Mouse (Mus musculus) hindbrain, embryonic 12.5 days (tissue): Measurements from ENCODE around the gene Abhd12. TPM values are rescaled to one million over a fixed set of nuclear protein-coding genes. Genes with fewer than 3 reads are reported as not detected.
"Not testable (repeated sequence)": the region's sequence is repeated elsewhere in the genome, so short reads cannot be mapped to it uniquely, and the experiment has no call there.

ENCODE experiments used
- ATAC-seq: fragments of 200-750 bp; cut with Nextera tagmentation; 2 replicates; pipeline ENCODE4 v1.8.0; 2017; ENCODE audit warnings: moderate TSS enrichment; ENCODE audit not compliant: low FRiP score
- H3K27ac ChIP-seq: fragments of 300-500 bp; sonication (generic); 2 replicates; pipeline ENCODE4 v1.5.1; 2016; ENCODE audit warnings: mild to moderate bottlenecking
- H3K27me3 ChIP-seq: fragments of 300-500 bp; sonication (generic); 2 replicates; pipeline ENCODE4 v1.6.1; 2016; ENCODE audit warnings: mild to moderate bottlenecking
- H3K36me3 ChIP-seq: fragments of 300-500 bp; sonication (generic); 2 replicates; pipeline ENCODE4 v1.6.1; 2016; ENCODE audit warnings: mild to moderate bottlenecking
- H3K4me1 ChIP-seq: fragments of 300-500 bp; sonication (generic); 2 replicates; pipeline ENCODE4 v1.6.1; 2016
- H3K4me2 ChIP-seq: fragments of 300-500 bp; sonication (generic); replicated peaks from 2 replicates; pipeline ENCODE4 v1.6.1; 2016; ENCODE audit warnings: mild to moderate bottlenecking
- H3K4me3 ChIP-seq: fragments of 300-500 bp; sonication (generic); 2 replicates; pipeline ENCODE4 v1.5.1; 2016; ENCODE audit warnings: mild to moderate bottlenecking
- H3K9ac ChIP-seq: fragments of 300-500 bp; sonication (generic); 2 replicates; pipeline ENCODE4 v1.6.1; 2016; ENCODE audit warnings: mild to moderate bottlenecking, moderate library complexity
- H3K9me3 ChIP-seq: fragments of 300-500 bp; sonication (generic); replicated peaks from 2 replicates; pipeline ENCODE4 v1.6.1; 2016; ENCODE audit warnings: mild to moderate bottlenecking
- WGBS: fragments of 180-500 bp; shearing (Covaris S2); methylation state at CpG from one replicate; pipeline ENCODE4 v1.1.7; 2016; 5-methylcytosine and 5-hydroxymethylcytosine counted together
- polyA plus RNA-seq: library from polyadenylated mRNA; unstranded; fragments of >200 nt; fragmentation: Nextera tagmentation; extraction: Ambion mirVana; gene quantifications from 2 replicates; pipeline ENCODE4 v1.2.1, GENCODE M21; 2016

Abhd12 gene
- polyA plus RNA-seq, 1 experiment from 2014 or later, result 74.1 TPM

DNA sequence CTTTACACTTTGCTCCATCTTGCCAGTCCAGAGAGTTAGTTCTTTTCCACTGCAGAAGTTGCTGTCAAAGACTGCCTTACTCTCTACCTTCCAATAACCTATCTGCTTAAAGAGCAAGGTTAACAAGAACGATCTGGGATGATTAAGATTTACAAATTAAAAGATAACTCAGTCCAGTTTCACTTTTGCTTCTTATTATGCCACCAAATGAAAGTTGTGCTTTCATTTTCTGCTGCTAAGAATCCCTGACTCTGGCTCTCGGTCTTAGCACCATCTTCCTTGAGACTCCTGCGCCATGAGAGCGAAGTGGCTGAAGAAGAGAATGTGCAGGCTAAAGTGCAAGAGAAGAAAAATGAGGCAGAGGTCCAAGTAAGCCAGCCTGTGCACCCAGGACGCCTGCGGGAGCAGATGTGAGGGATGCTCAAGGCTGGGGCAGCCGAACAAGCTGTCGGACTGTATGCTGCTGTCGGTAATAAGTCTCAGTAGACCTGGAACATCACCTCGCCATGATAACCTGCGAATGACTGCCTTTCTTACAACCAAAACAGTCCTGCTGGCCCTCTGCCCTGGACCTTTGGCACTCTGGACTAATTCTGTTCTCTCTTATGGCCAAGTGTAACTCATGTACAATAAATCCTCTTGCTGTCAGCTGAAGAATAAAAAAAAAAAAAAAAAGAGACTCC lies 22.6 kb upstream of the Abhd12 start:
- peaks cover 38% of the 10 kb centered on the region for H3K36me3 ChIP-seq
- H3K9ac ChIP-seq, result no peak overlapping the region
- H3K4me2 ChIP-seq, result no peak overlapping the region
- no peak overlapping the region for H3K27ac ChIP-seq
- no peaks in the 10 kb centered on the region for H3K4me1 ChIP-seq
- H3K4me3 ChIP-seq, result no peak overlapping the region
- H3K27me3 ChIP-seq, result no peaks in the 10 kb centered on the region
- no peak for ATAC-seq
- WGBS, result 95% methylated on average over 11 of the region's 11 CpGs
- no peaks in the 10 kb centered on the region for H3K9me3 ChIP-seq

DNA sequence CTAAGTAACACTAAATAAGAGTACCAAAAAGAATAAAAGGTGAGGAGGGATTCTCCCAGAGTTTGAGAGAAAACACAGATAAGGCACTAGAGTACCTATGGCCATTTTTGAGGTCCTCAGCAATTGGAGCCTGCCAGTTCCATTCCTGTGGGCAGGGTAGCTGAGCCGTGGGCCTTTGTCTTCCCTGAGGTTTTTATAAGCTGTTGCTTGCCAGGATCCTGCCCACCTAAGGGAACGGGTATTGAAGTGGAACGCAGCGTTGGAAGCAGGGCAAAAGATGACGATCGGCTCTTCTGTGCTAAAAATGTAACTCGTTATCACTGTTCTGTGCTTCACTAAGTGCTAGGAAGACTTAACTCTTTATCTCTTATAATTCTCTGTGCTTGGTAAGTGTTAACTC lies 19.0 kb upstream of the Abhd12 start:
- Histone ChIP-seq H3K27me3 (no peaks in the 10 kb centered on the region), H3K4me2 (no peak overlapping the region), H3K27ac (no peak overlapping the region), H3K9me3 (no peaks in the 10 kb centered on the region), H3K9ac (no peak overlapping the region), H3K4me3 (no peak overlapping the region), H3K36me3 (peaks cover 30% of the 10 kb centered on the region), H3K4me1 (no peaks in the 10 kb centered on the region)
- WGBS, result 90% methylated on average over 7 of the region's 7 CpGs
- ATAC-seq, result no peak

DNA sequence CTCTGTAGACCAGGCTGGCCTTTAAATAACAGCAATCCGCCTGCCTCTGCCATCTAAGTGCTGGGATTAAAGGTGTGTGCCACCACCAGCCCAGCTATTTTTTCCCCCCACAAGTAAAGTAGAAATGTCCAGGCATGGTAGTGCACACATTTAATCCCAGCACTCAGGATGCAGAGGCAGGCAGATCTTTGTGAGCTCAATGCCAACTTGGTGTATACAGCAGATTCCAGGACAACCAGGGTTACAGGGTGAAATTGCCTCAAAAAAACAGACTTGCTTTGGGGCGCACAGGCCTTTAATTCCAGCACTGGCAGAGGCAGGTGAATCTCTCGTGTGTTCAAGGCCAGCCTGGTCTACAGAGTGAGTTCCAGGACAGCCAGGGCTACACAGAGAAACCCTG lies 18.5 kb upstream of the Abhd12 start:
- Histone ChIP-seq H3K9ac (no peak overlapping the region), H3K27me3 (no peaks in the 10 kb centered on the region), H3K4me2 (no peak overlapping the region), H3K27ac (no peak overlapping the region), H3K9me3 (no peaks in the 10 kb centered on the region), H3K36me3 (peaks cover 28% of the 10 kb centered on the region), H3K4me1 (no peaks in the 10 kb centered on the region), H3K4me3 (no peak overlapping the region)
- 84% methylated on average over 3 of the region's 3 CpGs for WGBS
- no peak for ATAC-seq

DNA sequence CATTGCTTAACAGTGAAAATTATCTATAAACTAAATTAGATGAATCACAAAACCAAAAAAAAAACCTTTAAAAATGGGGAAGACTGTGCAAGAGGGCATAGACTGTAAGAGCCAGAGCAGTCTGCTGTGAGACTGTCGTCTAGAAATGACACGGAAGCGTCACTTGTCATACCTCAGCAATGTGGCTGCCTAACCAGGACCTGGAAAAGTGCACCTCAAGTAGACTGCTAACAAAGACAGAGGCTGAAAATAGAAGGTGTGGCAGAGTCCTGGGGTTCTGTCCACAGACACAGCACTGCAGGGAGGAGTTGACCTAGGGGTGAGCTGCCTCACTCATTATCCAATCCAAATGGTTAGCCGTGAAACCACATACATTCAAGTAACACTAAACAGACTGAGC lies 17.6 kb upstream of the Abhd12 start:
- Histone ChIP-seq H3K36me3 (peaks cover 28% of the 10 kb centered on the region), H3K27ac (no peak overlapping the region), H3K4me3 (no peak overlapping the region), H3K27me3 (no peaks in the 10 kb centered on the region), H3K4me2 (no peak overlapping the region), H3K9me3 (no peaks in the 10 kb centered on the region), H3K4me1 (no peaks in the 10 kb centered on the region), H3K9ac (no peak overlapping the region)
- 94% methylated on average over 4 of the region's 4 CpGs for WGBS
- ATAC-seq, result no peak

DNA sequence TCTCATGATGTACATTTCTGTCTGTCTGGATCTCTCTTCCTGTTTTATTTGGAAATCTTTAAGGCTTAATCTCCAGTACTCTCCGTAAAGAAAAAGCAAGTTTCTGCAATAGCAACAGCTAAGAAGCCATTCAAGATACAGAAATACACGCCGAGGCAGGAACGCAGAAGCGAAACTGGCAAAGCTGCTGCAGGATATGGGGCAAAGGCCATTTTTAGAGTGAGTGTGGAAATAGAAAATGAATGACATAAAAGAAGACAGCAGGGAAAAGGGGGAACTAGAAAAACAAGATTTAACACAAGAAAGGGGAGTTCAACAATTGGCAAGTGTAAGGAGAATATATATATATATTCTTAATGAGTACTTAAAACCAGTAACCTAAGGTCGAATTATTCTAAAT lies 17.2 kb upstream of the Abhd12 start:
- 95% methylated on average over 6 of the region's 6 CpGs for WGBS
- no peak overlapping the region for H3K9ac ChIP-seq
- peaks cover 29% of the 10 kb centered on the region for H3K36me3 ChIP-seq
- no peaks in the 10 kb centered on the region for H3K9me3 ChIP-seq
- H3K4me1 ChIP-seq, result no peaks in the 10 kb centered on the region
- no peak overlapping the region for H3K27ac ChIP-seq
- H3K4me3 ChIP-seq, result no peak overlapping the region
- no peak overlapping the region for H3K4me2 ChIP-seq
- no peak for ATAC-seq
- no peaks in the 10 kb centered on the region for H3K27me3 ChIP-seq

DNA sequence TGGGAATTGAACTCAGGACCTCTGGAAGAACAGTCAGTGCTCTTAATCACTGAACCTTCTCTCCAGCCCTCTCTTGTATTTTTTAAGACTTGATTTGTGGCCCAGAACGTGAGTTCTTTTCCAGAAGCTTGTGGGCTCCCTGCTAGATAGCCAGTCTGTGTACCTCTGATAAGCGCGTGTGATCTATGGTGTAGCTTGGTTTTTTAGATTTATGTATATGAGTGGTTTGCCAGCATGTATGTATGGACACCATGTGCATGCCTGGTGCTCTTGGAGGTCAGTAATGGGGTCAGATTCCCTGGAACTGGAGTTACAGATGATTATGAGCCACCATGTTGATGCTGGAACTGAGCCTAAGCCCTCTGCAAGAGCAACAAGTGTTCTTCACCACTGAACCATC lies 16.0 kb upstream of the Abhd12 start:
- H3K36me3 ChIP-seq, result peaks cover 27% of the 10 kb centered on the region
- no peak for ATAC-seq

DNA sequence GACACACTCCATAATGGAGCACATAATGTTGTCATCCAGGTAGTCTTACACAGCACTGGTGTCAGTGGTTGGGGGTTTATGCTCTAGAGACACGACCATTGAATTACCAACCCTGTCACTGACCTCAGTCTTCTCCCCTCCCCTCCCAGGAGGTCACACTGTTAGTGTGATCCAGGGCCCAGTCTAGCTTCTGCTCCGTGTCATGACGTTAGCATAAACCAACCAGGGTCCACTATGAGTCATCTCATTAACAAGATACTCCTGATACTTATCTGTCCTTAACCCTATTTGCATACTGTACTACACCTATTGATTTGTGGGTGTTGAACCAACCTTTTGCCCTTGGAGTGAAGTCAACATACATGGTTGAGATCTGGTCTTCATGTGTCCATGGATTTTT lies 14.2 kb upstream of the Abhd12 start:
- Histone ChIP-seq H3K4me3 (no peak overlapping the region), H3K27ac (no peak overlapping the region), H3K27me3 (no peaks in the 10 kb centered on the region), H3K9ac (no peak overlapping the region), H3K36me3 (peaks cover 25% of the 10 kb centered on the region), H3K4me1 (no peaks in the 10 kb centered on the region), H3K9me3 (no peaks in the 10 kb centered on the region), H3K4me2 (no peak overlapping the region)
- no peak for ATAC-seq
- 90% methylated on average over 3 of the region's 3 CpGs for WGBS

More for the DNA sequence above, 16.0 kb upstream of the Abhd12 start:
- H3K9me3 ChIP-seq, result no peaks in the 10 kb centered on the region
- WGBS, result 93% methylated on average over 3 of the region's 3 CpGs
- no peaks in the 10 kb centered on the region for H3K27me3 ChIP-seq
- H3K27ac ChIP-seq, result no peak overlapping the region
- H3K4me2 ChIP-seq, result no peak overlapping the region
- H3K4me3 ChIP-seq, result no peak overlapping the region
- H3K4me1 ChIP-seq, result no peaks in the 10 kb centered on the region
- no peak overlapping the region for H3K9ac ChIP-seq

DNA sequence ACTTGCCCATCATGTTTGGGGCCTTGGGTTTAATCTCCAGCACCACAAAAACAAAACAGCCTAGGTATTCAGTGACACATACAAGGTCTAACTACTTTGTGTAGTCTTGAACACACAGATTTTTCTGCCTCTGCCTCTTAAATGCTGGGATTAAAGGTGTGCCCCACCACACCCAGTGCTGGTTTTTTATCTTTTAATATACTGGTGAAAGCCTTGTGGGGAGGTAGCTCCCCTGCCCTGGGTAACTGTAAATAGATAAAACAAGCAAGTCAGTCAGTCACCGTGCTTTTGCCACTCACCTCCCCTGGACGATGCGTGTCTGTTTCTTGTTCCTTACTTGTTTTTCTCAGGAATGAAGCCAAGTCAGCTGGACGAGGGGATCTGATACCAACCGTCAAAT lies 11.2 kb upstream of the Abhd12 start:
- Histone ChIP-seq H3K27ac (no peak overlapping the region), H3K4me1 (no peaks in the 10 kb centered on the region), H3K4me2 (no peak overlapping the region), H3K9me3 (no peaks in the 10 kb centered on the region), H3K9ac (no peak overlapping the region), H3K27me3 (no peaks in the 10 kb centered on the region), H3K4me3 (no peak overlapping the region), H3K36me3 (peaks cover 15% of the 10 kb centered on the region)
- no peak for ATAC-seq
- 93% methylated on average over 5 of the region's 5 CpGs for WGBS

DNA sequence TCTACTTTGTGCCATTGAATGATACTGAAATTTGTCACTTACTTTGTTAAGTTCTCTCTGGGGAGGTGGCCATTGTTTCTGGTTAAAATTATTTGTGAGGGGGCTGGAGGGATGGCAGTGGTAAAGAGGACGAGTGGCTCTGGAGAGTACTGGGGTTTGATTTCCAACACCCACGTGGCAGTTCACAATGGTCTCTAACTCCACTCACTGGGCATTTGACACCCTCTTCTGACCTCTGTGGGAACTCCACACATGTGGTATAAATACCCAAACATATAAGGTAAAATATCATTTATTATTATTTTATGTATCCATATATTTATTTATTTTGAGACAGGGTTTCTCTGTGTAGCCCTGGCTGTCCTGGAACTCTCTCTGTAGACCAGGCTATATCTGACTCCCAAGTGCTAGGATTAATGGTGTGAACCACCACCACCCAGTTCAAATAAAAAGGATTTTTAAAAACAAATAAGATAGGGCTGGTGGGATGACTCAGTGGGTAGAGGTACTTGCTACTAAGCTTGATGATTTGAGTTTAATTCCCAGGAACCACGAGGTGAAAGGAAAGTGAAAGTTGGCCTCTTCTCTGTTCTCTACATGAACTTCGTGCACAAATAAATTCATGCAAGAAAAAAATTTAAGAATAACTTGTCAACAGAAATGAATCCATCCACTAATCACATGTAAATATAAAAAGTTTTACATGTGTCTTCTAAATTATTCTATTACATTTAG lies 10.4 kb upstream of the Abhd12 start:
- Histone ChIP-seq H3K4me3 (no peak overlapping the region), H3K27ac (no peak overlapping the region), H3K4me1 (peaks cover 6% of the 10 kb centered on the region; the same call in 1 of the 2 replicates), H3K4me2 (no peak overlapping the region), H3K9ac (no peak overlapping the region), H3K36me3 (peaks cover 15% of the 10 kb centered on the region), H3K27me3 (no peaks in the 10 kb centered on the region), H3K9me3 (no peaks in the 10 kb centered on the region)
- ATAC-seq, result no peak
- 81% methylated on average over 4 of the region's 4 CpGs for WGBS

DNA sequence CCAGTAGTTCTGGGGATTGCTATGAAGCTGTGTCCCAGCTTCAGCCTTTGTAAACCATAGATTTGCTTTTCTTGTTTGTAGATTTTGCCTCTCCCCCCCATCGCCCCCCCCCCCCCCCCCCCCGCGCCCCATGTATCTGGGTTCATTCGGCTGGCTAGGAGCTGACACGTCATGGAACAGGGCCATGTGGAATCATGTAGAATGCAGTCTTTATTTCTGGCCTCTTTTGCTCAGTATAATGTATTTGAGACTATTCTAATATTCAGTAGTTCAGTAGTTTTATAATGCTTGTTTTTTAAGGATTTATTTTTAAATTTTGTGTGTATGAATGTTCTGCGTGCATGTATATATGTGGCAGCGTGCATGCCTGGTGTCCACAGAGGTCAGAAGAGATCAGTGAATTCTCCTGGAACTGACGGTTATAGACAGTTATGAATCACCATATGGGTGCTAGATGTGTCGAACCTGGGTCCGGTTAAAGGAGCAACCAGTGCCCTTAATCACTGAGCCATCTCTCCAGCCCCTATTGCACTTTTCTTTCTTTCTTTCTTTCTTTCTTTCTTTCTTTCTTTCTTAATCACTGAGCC lies 5.8 kb upstream of the Abhd12 start:
- Histone ChIP-seq H3K27me3 (no peaks in the 10 kb centered on the region), H3K4me3 (peak overlapping the region; percentile 68), H3K4me2 (peak overlapping the region; percentile 60), H3K4me1 (peaks cover 6% of the 10 kb centered on the region; the same call in 1 of the 2 replicates), H3K36me3 (no peaks in the 10 kb centered on the region), H3K27ac (no peak overlapping the region), H3K9ac (peak overlapping the region; percentile 67), H3K9me3 (no peaks in the 10 kb centered on the region)
- peak; percentile 23; the same call in 1 of the 2 replicates for ATAC-seq
- WGBS, result 42% methylated on average over 8 of the region's 10 CpGs

DNA sequence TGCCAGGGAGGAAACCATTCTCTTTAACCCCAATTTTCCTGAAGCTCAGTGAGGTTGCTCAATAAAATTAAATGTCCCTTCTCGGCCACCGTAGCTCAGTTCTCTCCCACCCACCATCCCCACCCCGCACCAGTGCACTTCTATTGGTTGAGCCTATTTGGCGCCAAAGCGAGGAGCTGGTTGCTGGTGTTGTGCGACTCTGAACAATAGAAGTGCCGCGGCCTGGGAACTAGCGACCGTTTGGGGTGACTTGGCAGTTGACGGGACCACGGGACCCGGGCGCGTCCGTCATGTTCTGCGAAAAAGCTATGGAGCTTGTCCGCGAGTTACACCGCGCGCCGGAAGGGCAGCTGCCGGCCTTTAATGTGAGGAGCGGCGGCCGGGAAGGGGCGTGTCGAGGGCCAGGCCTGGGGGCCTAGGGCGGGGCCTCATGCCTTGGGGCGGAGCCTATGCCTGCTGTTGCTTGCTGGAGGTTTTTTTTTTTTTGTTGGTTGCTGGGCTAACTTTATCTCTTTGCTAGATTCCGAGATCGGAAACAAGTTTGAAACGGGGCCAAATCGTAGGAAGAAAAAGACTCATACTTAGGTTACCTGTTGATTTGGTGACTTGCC lies 5.0 kb upstream of the Abhd12 start:
- peak overlapping the region; percentile 60 for H3K4me2 ChIP-seq
- under 1% methylated on average over 35 of the region's 35 CpGs for WGBS
- no peaks in the 10 kb centered on the region for H3K36me3 ChIP-seq
- peak; percentile 93 for ATAC-seq
- no peaks in the 10 kb centered on the region for H3K27me3 ChIP-seq
- peaks cover 6% of the 10 kb centered on the region; the same call in 1 of the 2 replicates for H3K4me1 ChIP-seq
- peak overlapping the region; percentile 79 for H3K27ac ChIP-seq
- peak overlapping the region; percentile 68 for H3K4me3 ChIP-seq
- H3K9me3 ChIP-seq, result no peaks in the 10 kb centered on the region
- peak overlapping the region; percentile 67 for H3K9ac ChIP-seq

DNA sequence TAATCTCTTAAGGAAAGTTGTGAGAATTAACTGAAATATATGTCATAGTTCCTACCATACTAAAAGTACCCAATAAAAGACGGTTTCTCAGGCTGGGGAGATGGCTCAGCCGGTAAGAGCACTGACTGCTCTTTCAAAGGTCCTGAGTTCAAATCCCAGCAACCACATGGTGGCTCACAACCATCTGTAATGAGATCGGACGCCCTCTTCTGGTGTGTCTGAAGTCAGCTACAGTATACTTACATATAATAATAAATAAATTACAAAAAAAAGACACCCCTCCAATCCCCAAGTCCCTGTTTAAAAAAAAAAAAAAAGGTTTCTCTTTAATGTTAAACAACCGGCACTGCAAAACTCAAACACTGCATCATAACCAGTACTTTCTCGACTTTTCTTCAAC lies 4.3 kb upstream of the Abhd12 start:
- not testable (repeated sequence) for H3K36me3 ChIP-seq, H3K9ac ChIP-seq, H3K27ac ChIP-seq, ATAC-seq, H3K9me3 ChIP-seq, H3K27me3 ChIP-seq, H3K4me1 ChIP-seq
- Histone ChIP-seq H3K4me3 (peak overlapping the region; percentile 68; the same call in 1 of the 2 replicates), H3K4me2 (peak overlapping the region; percentile 60)
- 52% methylated on average over 6 of the region's 6 CpGs for WGBS
